Comparison of ENCODE assay signal across 11 mouse cellular contexts in genomic region chr4:137128152-137128551, GRCm38 (mm10).
DNase-seq lines count a peak whose midpoint lies in the region; ATAC-seq and TF ChIP-seq lines count a peak whose summit lies in the region.
"Had no signal": no experiment of that assay in that cellular context is flagged by ENCODE, and none has a peak within 500 bp of the region (broad histone marks: within the 10 kb centered on the region; RNA-seq: fewer than 3 reads in every experiment).

No protein-coding gene starts in this region.

- peaks cover 14% of the 10 kb centered on the region for H3K4me1 ChIP-seq in heart, embryonic 13.5 days
- peaks cover 23% of the 10 kb centered on the region for H3K4me1 ChIP-seq in heart, embryonic 10.5 days
- H3K4me1 ChIP-seq in hindbrain, postnatal 0 days (ENCODE audit: insufficient read depth, low read length), result no peaks in the 10 kb centered on the region
- peaks cover 16% of the 10 kb centered on the region for H3K4me1 ChIP-seq in neural tube, embryonic 15.5 days
- no peaks in the 10 kb centered on the region for H3K4me1 ChIP-seq in liver, postnatal 0 days (ENCODE audit: insufficient read depth)

- no peak for ATAC-seq in heart, embryonic 13.5 days (ENCODE audit: extremely low read depth, insufficient number of reproducible peaks, low FRiP score, low TSS enrichment)
- ATAC-seq in hindbrain, postnatal 0 days, result no peak
- ATAC-seq in neural tube, embryonic 15.5 days (ENCODE audit: low FRiP score), result peak; percentile 66
- no peak for ATAC-seq in liver, postnatal 0 days

- no peak overlapping the region for H3K9ac ChIP-seq in heart, embryonic 13.5 days
- no peak overlapping the region; the same call in 1 of the 2 replicates for H3K9ac ChIP-seq in hindbrain, postnatal 0 days (replicated peaks; ENCODE audit: low read length)
- H3K9ac ChIP-seq in neural tube, embryonic 15.5 days (replicated peaks), result no peak overlapping the region
- H3K9ac ChIP-seq in liver, postnatal 0 days (replicated peaks), result no peak overlapping the region

- no peak for TF ChIP-seq EP300 in liver, postnatal 0 days (IDR thresholded peaks at IDR 0.05; ENCODE audit: low read depth)

- TF ChIP-seq CTCF in hindbrain, postnatal 0 days (IDR thresholded peaks at IDR 0.05; ENCODE audit: low read depth), result no peak
- no peak for TF ChIP-seq CTCF in liver, postnatal 0 days (IDR thresholded peaks at IDR 0.05; ENCODE audit: low read depth)

- H3K36me3 ChIP-seq in heart, embryonic 13.5 days, result no peaks in the 10 kb centered on the region
- no peaks in the 10 kb centered on the region for H3K36me3 ChIP-seq in heart, embryonic 10.5 days
- no peaks in the 10 kb centered on the region for H3K36me3 ChIP-seq in hindbrain, postnatal 0 days (ENCODE audit: insufficient read depth, low read length)
- H3K36me3 ChIP-seq in neural tube, embryonic 15.5 days, result no peaks in the 10 kb centered on the region
- H3K36me3 ChIP-seq in liver, postnatal 0 days (replicated peaks; ENCODE audit: insufficient read depth, low read length), result no peaks in the 10 kb centered on the region
- H3K36me3 ChIP-seq: embryonic facial prominence, embryonic 13.5 days had no signal

- no peak overlapping the region for H3K4me3 ChIP-seq in heart, embryonic 13.5 days
- no peak overlapping the region for H3K4me3 ChIP-seq in heart, embryonic 10.5 days
- no peak overlapping the region for H3K4me3 ChIP-seq in hindbrain, postnatal 0 days (ENCODE audit: low read length)
- no peak overlapping the region for H3K4me3 ChIP-seq in neural tube, embryonic 15.5 days (replicated peaks)
- H3K4me3 ChIP-seq in liver, postnatal 0 days (ENCODE audit: low read depth, low read length), result no peak overlapping the region
- H3K4me3 ChIP-seq: embryonic facial prominence, embryonic 13.5 days had no signal

- DNase-seq in heart, embryonic 10.5 days (ENCODE audit: low spot score), result no peak
- peak; percentile 12 for DNase-seq in thymus, postnatal 4 days
- no peak for DNase-seq in thymus, postnatal 36 days
- peak; percentile 40 for DNase-seq in hindbrain, postnatal 0 days (ENCODE audit: low spot score)
- DNase-seq in left cerebral cortex, adult 8-10 months (ENCODE audit: low spot score in 2 of 2), result no peak
- no peak for DNase-seq in liver, postnatal 0 days
- DNase-seq: gastrocnemius, postnatal 10 days; right cerebral cortex, postnatal 4 days had no signal

- peaks cover 90% of the 10 kb centered on the region for H3K27me3 ChIP-seq in heart, embryonic 13.5 days (replicated peaks)
- H3K27me3 ChIP-seq in heart, embryonic 10.5 days (ENCODE audit: insufficient read depth, poor library complexity, severe bottlenecking), result peaks cover 81% of the 10 kb centered on the region
- no peaks in the 10 kb centered on the region for H3K27me3 ChIP-seq in hindbrain, postnatal 0 days (ENCODE audit: insufficient read depth, low read length)
- H3K27me3 ChIP-seq in neural tube, embryonic 15.5 days (replicated peaks), result no peaks in the 10 kb centered on the region
- peaks cover 7% of the 10 kb centered on the region; the same call in 1 of the 2 replicates for H3K27me3 ChIP-seq in liver, postnatal 0 days (ENCODE audit: insufficient read depth, low read length)

- 14% methylated on average over 15 of the region's 15 CpGs for WGBS in heart, embryonic 13.5 days
- WGBS in heart, embryonic 10.5 days, result 21% methylated on average over 15 of the region's 15 CpGs
- WGBS in hindbrain, postnatal 0 days, result 35% methylated on average over 15 of the region's 15 CpGs
- WGBS in neural tube, embryonic 15.5 days, result 3% methylated on average over 15 of the region's 15 CpGs
- WGBS in liver, postnatal 0 days (ENCODE audit: insufficient replicate concordance), result 18% methylated on average over 15 of the region's 15 CpGs

- no peak overlapping the region for H3K27ac ChIP-seq in heart, embryonic 13.5 days (replicated peaks)
- no peak overlapping the region for H3K27ac ChIP-seq in heart, embryonic 10.5 days
- H3K27ac ChIP-seq in hindbrain, postnatal 0 days, result no peak overlapping the region
- peak overlapping the region; percentile 56; the same call in 1 of the 2 replicates for H3K27ac ChIP-seq in neural tube, embryonic 15.5 days (replicated peaks)
- no peak overlapping the region for H3K27ac ChIP-seq in liver, postnatal 0 days (ENCODE audit: low read depth)
- H3K27ac ChIP-seq: embryonic facial prominence, embryonic 13.5 days had no signal

- 0 out of 2 replicates have a peak overlapping the region, but pooled peaks have one; percentile 19 for H3K4me2 ChIP-seq in heart, embryonic 13.5 days
- no peak overlapping the region for H3K4me2 ChIP-seq in hindbrain, postnatal 0 days (ENCODE audit: low read depth, low read length)
- no peak overlapping the region for H3K4me2 ChIP-seq in neural tube, embryonic 15.5 days
- H3K4me2 ChIP-seq in liver, postnatal 0 days (ENCODE audit: low read depth, low read length), result no peak overlapping the region
- H3K4me2 ChIP-seq: embryonic facial prominence, embryonic 13.5 days had no signal

- H3K9me3 ChIP-seq in heart, embryonic 13.5 days, result no peaks in the 10 kb centered on the region
- H3K9me3 ChIP-seq in heart, embryonic 10.5 days, result no peaks in the 10 kb centered on the region
- no peaks in the 10 kb centered on the region for H3K9me3 ChIP-seq in hindbrain, postnatal 0 days (ENCODE audit: low read length)
- H3K9me3 ChIP-seq in neural tube, embryonic 15.5 days (replicated peaks), result no peaks in the 10 kb centered on the region
- no peaks in the 10 kb centered on the region for H3K9me3 ChIP-seq in liver, postnatal 0 days (ENCODE audit: low read length)
- H3K9me3 ChIP-seq: embryonic facial prominence, embryonic 13.5 days had no signal

Comparison
In these comparisons a context has a peak if more than half of its experiments do, and no peak if none do; other contexts are left out.
1. DNase-seq: peak in thymus, postnatal 4 days (single experiment) and hindbrain, postnatal 0 days (single experiment); none in heart, embryonic 10.5 days (single experiment), thymus, postnatal 36 days (0 of 2), left cerebral cortex, adult 8-10 months (0 of 2) and liver, postnatal 0 days (single experiment).